Mouse (Mus musculus) megakaryocyte, embryonic 14.5 days (primary cell): ENCODE measurements around the gene Krt81. TPM values are rescaled to one million over a fixed set of nuclear protein-coding genes. Genes with fewer than 3 reads are reported as not detected.

ENCODE experiments used
- H3K27me3 ChIP-seq: replicated peaks from 2 replicates; pipeline ENCODE3; 2012; ENCODE audit warnings: inconsistent platforms
- H3K36me3 ChIP-seq: replicated peaks from 2 replicates; pipeline ENCODE3; 2012; ENCODE audit warnings: low read length, inconsistent platforms, mixed read lengths
- H3K4me1 ChIP-seq: 2 replicates; pipeline ENCODE4 v1.6.1; 2012; ENCODE audit warnings: inconsistent platforms
- H3K4me3 ChIP-seq: replicated peaks from 2 replicates; pipeline ENCODE3; 2012; ENCODE audit warnings: moderate library complexity, mild to moderate bottlenecking, inconsistent platforms
- H3K9me3 ChIP-seq: 2 replicates; pipeline ENCODE4 v1.6.1; 2012; ENCODE audit warnings: inconsistent platforms
- FLI1 ChIP-seq: IDR thresholded peaks from 2 replicates; pipeline ENCODE4 v1.6.1; 2012; ENCODE audit warnings: low read length, inconsistent platforms, mixed read lengths
- GATA1 ChIP-seq: IDR thresholded peaks from 3 replicates; pipeline ENCODE4 v1.6.1; 2012; ENCODE audit warnings: mixed read lengths, low read length, inconsistent platforms, borderline replicate concordance
- polyA plus RNA-seq: library from polyadenylated mRNA; stranded (reverse); fragments of >175 nt; gene quantifications from 2 replicates; pipeline ENCODE4 v1.2.3, GENCODE M21; 2012; ENCODE audit warnings: low replicate concordance; ENCODE audit not compliant: insufficient read depth

The Krt81 gene
- polyA plus RNA-seq, 1 experiment, result not detected

GRCm38 (mm10) chr15:101485911-101486635, 22.5 kb upstream of the Krt81 start:
- H3K36me3 ChIP-seq, result no peaks in the 10 kb centered on the region
- peaks cover 14% of the 10 kb centered on the region for H3K4me1 ChIP-seq
- no peak for TF ChIP-seq GATA1
- TF ChIP-seq FLI1, result no peak
- H3K9me3 ChIP-seq, result no peaks in the 10 kb centered on the region
- no peak overlapping the region for H3K4me3 ChIP-seq
- peaks cover 76% of the 10 kb centered on the region for H3K27me3 ChIP-seq

DNA sequence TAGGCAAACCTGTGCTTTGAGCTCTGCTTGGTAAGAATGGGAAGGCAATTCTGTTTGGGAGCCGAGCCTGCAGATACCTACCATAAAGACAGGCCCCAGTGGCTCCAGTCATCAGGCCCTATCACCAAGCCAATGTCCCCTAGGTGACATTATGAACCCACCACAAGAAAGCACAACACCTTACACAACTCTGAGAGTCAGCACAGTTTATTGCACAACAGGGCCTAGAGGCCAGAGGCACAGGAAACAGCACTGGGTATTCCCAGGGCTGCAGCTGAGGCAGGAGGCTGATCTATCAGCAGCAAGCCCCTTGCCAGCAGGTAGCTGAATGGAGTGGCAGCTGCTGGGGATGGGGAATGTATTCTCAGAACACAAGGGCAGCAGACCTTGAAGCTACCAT, 21.4 kb upstream of the Krt81 start:
- peaks cover 14% of the 10 kb centered on the region for H3K4me1 ChIP-seq
- H3K4me3 ChIP-seq, result no peak overlapping the region
- H3K9me3 ChIP-seq, result no peaks in the 10 kb centered on the region
- no peaks in the 10 kb centered on the region for H3K36me3 ChIP-seq
- TF ChIP-seq FLI1 (no peak), GATA1 (no peak)
- peaks cover 80% of the 10 kb centered on the region for H3K27me3 ChIP-seq

DNA sequence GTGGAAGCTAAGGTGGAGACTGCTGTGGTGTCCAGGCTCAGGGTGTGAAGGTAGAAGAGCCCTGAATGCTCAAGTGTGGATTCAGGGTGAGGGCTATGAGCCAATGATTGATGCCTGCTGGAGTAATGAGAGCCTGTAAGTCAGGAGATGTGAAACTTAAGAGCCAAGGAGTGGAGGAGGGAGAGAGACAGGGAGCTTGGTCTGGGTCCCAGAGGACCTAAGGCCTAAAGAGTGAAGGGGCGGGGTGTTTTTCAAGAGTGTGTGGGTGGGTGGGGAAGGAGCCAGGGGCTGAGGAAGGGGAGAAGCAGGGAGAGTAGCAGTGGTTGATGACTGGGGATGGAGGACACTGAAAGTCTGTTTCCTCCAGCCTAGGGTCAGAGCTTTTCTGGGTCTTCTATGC, 20.1 kb upstream of the Krt81 start:
- peaks cover 20% of the 10 kb centered on the region for H3K4me1 ChIP-seq
- TF ChIP-seq FLI1 (no peak), GATA1 (no peak)
- no peaks in the 10 kb centered on the region for H3K36me3 ChIP-seq
- H3K27me3 ChIP-seq, result peaks cover 82% of the 10 kb centered on the region
- H3K4me3 ChIP-seq, result no peak overlapping the region
- no peaks in the 10 kb centered on the region for H3K9me3 ChIP-seq

DNA sequence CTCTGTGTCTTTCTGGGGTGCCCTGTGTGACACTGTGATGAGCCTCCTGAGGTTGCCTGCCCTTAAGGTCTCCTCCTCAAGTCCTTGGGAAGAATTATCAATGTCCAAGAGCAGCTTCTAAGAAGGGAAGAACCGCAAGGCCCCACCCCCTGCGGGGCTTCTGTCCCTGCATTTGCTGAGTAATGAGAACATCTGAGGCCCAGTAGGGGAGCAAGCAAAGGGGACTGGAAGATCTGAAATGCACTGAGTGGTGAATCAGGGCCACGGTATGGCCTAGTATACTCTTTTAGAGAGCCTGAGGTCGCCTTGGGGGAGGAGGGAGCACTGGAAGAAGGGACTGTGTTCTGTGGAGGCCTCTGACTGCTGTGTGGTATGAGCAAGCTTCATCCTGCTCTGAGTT, 18.5 kb upstream of the Krt81 start:
- Histone ChIP-seq H3K36me3 (no peaks in the 10 kb centered on the region), H3K27me3 (peaks cover 90% of the 10 kb centered on the region), H3K9me3 (no peaks in the 10 kb centered on the region), H3K4me3 (no peak overlapping the region), H3K4me1 (peaks cover 20% of the 10 kb centered on the region)
- TF ChIP-seq GATA1 (no peak), FLI1 (no peak)

DNA sequence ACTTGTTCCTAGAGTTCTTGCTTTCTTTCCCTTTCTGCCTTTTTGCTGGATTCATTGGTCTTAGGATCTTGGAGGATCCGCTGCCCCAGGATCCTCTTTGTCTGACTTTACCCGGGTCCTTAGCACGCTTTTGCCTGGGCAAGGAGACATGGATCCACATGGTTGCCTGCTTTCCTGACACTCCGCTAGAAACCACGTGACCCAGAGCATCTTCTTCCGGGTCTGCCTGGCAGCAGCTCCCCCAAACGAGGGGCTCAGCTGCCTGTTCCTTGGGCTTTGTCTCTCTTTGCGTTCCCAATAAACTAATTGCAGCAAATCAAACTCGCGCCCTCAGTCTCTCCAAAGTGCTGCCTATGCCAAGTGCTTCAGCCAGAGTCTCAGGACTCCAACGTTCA, 16.1 kb upstream of the Krt81 start:
- H3K27me3 ChIP-seq, result peaks cover 83% of the 10 kb centered on the region
- TF ChIP-seq FLI1 (no peak), GATA1 (no peak)
- H3K9me3 ChIP-seq, result no peaks in the 10 kb centered on the region
- no peaks in the 10 kb centered on the region for H3K36me3 ChIP-seq
- peaks cover 19% of the 10 kb centered on the region for H3K4me1 ChIP-seq
- no peak overlapping the region for H3K4me3 ChIP-seq

DNA sequence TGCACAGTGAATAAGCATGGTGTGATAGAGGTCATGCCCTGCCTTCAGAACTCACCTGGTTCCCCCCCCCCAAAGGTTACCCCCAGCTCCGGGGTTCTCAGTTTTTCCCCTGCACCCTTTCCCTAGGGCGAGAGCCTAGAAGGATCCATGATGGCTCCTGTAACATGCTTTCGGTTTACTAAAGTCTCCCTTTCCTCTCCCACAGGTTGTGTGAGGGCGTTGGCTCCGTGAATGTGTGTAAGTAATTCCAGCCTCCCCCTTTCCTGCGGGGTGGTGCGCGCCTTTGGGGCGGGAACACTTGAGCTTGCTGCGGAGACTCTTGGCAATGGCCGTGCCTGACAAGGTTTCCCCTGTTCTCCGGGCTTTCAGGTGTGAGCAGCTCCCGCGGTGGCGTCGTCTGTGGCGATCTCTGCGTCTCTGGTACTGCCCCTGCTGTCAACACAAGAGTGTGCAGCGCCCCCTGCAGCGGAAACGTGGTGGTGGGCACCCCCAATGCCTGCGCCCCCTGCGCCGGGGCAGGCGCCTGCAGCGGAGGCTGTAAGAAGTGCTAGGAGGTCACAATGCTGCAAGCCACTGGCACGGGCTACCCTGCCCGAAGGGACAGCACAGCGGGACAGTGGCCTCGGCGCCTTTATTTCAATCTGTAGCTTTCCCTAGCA, 15.6 kb upstream of the Krt81 start:
- H3K27me3 ChIP-seq, result peaks cover 79% of the 10 kb centered on the region
- H3K4me1 ChIP-seq, result peaks cover 14% of the 10 kb centered on the region; the same call in 1 of the 2 replicates
- H3K4me3 ChIP-seq, result peak overlapping the region; percentile 65
- H3K9me3 ChIP-seq, result no peaks in the 10 kb centered on the region
- H3K36me3 ChIP-seq, result no peaks in the 10 kb centered on the region
- TF ChIP-seq FLI1, result no peak
- no peak for TF ChIP-seq GATA1

DNA sequence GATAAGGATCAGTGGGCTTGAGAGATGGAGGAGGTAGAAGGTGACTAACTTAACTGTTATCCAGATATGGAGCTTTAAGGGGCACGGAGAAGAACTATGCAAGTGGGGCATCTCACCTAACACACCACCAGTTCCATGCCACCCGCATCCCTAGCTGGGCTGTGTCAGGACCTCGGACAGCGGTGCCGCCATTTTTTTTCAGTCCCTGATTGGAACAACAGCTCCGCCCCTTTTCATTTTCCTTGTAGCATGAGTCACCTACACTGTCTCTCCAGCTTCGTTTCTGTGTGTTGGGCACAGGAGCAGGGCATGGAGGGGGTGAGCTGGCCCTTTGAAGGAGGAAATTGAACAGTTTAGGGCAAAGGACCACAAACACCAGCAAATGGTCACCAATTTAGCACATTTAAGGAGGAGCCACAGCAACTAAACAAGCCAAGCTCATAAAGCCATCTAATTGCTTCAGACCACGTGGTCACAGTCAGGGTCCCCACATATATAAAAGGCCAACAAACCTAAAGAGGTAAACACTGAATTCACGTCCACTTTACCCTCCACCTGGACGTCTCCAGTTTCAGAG, 9.5 kb upstream of the Krt81 start, which contains the start of gene Krt86:
TSS of gene Krt86 (plus strand) at position 527 of the 577 bp plus-strand sequence.
- Histone ChIP-seq H3K9me3 (no peaks in the 10 kb centered on the region), H3K27me3 (peaks cover 29% of the 10 kb centered on the region)
- TF ChIP-seq FLI1 (no peak), GATA1 (no peak)

GRCm38 (mm10) chr15:101469093-101469492, 5.5 kb upstream of the Krt81 start:
- Histone ChIP-seq H3K36me3 (no peaks in the 10 kb centered on the region), H3K9me3 (no peaks in the 10 kb centered on the region), H3K4me3 (no peak overlapping the region), H3K4me1 (no peaks in the 10 kb centered on the region), H3K27me3 (peaks cover 16% of the 10 kb centered on the region)
- no peak for TF ChIP-seq GATA1
- no peak for TF ChIP-seq FLI1

More for the DNA sequence above, 9.5 kb upstream of the Krt81 start, which contains the start of gene Krt86:
- H3K36me3 ChIP-seq, result no peaks in the 10 kb centered on the region
- no peak within 1 kb of the TSS for H3K4me3 ChIP-seq
- H3K4me1 ChIP-seq, result no peaks in the 10 kb centered on the region

- H3K4me1 ChIP-seq, result no peaks in the 10 kb centered on the region
- no peak for TF ChIP-seq FLI1
- TF ChIP-seq GATA1, result no peak
- peaks cover 24% of the 10 kb centered on the region for H3K9me3 ChIP-seq
- H3K27me3 ChIP-seq, result peaks cover 54% of the 10 kb centered on the region
- no peak overlapping the region for H3K4me3 ChIP-seq
- no peaks in the 10 kb centered on the region for H3K36me3 ChIP-seq
These were observed 4.3 kb downstream of the Krt81 start for GRCm38 (mm10) chr15:101459283-101459682.

DNA sequence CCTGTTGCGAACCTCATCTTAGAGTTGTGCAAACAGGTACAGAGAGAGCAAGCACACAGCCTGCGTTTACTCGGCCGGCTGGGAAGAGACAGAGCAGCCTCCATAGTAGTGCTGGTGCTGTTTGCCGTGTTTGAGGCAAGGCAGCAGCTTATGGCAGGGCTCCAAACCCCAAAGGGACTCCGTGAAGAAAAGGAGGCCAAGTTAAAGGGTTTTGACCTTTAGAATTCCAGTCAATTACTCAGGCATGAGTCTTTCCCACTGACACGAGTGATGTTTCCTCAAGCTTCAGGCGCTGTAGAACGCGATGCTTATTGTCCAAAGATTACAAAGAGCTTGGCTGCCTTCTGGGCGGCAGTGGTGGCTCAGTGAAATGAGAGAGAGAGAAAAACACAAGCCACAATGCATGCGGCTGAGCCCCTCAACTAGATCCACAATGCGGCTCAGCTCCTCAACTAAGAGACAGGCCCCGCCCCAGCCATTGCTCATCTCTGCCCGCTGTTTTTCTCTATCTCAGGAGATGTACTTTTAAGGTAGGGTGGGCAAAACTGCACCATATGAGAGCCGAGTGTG, 5.1 kb downstream of the Krt81 start:
- Histone ChIP-seq H3K4me1 (peaks cover under 1% of the 10 kb centered on the region; the same call in 1 of the 2 replicates), H3K36me3 (no peaks in the 10 kb centered on the region), H3K9me3 (peaks cover 24% of the 10 kb centered on the region), H3K4me3 (no peak overlapping the region), H3K27me3 (peaks cover 55% of the 10 kb centered on the region)
- TF ChIP-seq GATA1, result no peak
- no peak for TF ChIP-seq FLI1
